Mouse (Mus musculus): ENCODE measurements around the gene Msh5.

GRCm38 (mm10) chr17:35066084-35066483 lies 19.5 kb upstream of the Msh5 start, which contains the start of gene Mpig6b:
- TF ChIP-seq CTCF (conservative IDR thresholded peaks at IDR 0.05; ENCODE audit: insufficient read depth, insufficient read length, low read depth, low read length) (no peak), POLR2A (IDR thresholded peaks at IDR 0.05; ENCODE audit: low read depth, low read length) (no peak)

All from kidney, adult 2 months (tissue).